In genomic region chr11:93987625-93988327, GRCm38 (mm10) we compare ENCODE assay signal across 10 mouse cellular contexts. TPM values are rescaled to one million over a fixed set of nuclear protein-coding genes. Genes with fewer than 3 reads are reported as not detected.
DNase-seq lines count a peak whose midpoint lies in the region; ATAC-seq lines count a peak whose summit lies in the region.
"Had no signal": no experiment of that assay in that cellular context is flagged by ENCODE, and none has a peak within 500 bp of the region (broad histone marks: within the 10 kb centered on the region; RNA-seq: fewer than 3 reads in every experiment).

No protein-coding gene starts in this region.

- peak; percentile 83 for DNase-seq in gastrocnemius, adult 18-20 months (ENCODE audit: low spot score)
- no peak for DNase-seq in gastrocnemius, postnatal 14 days
- peak; percentile 41 to 59 for DNase-seq in heart, postnatal 36 days
- no peak for DNase-seq in right cerebral cortex, adult 2 months (ENCODE audit: low spot score in 2 of 2)
- DNase-seq in midbrain, embryonic 10.5 days (ENCODE audit: low spot score): no peak
- DNase-seq: embryo, embryonic 11 days had no signal

- H3K27ac ChIP-seq in midbrain, embryonic 16.5 days (ENCODE audit: low read length): no peak overlapping the region
- H3K27ac ChIP-seq in midbrain, embryonic 10.5 days (replicated peaks): no peak overlapping the region
- H3K27ac ChIP-seq: limb, embryonic 13.5 days had no signal

- no peaks in the 10 kb centered on the region for H3K36me3 ChIP-seq in midbrain, embryonic 16.5 days (ENCODE audit: control insufficient read depth, insufficient read depth, low read length)
- no peaks in the 10 kb centered on the region for H3K36me3 ChIP-seq in midbrain, embryonic 10.5 days
- H3K36me3 ChIP-seq: limb, embryonic 13.5 days had no signal

- no peaks in the 10 kb centered on the region for H3K9me3 ChIP-seq in midbrain, embryonic 16.5 days (replicated peaks; ENCODE audit: control insufficient read depth, low read length, poor library complexity, severe bottlenecking)
- no peaks in the 10 kb centered on the region for H3K9me3 ChIP-seq in midbrain, embryonic 10.5 days (replicated peaks)
- H3K9me3 ChIP-seq: limb, embryonic 13.5 days had no signal

- no peaks in the 10 kb centered on the region for H3K4me1 ChIP-seq in midbrain, embryonic 16.5 days (ENCODE audit: control insufficient read depth, insufficient read depth, low read length)
- no peaks in the 10 kb centered on the region for H3K4me1 ChIP-seq in midbrain, embryonic 10.5 days
- H3K4me1 ChIP-seq: limb, embryonic 13.5 days had no signal

- H3K4me2 ChIP-seq in midbrain, embryonic 16.5 days (ENCODE audit: low read length): no peak overlapping the region
- H3K4me2 ChIP-seq: limb, embryonic 13.5 days had no signal

- WGBS in midbrain, embryonic 16.5 days: 80% methylated on average over 8 of the region's 8 CpGs
- 76% methylated on average over 8 of the region's 8 CpGs for WGBS in midbrain, embryonic 10.5 days

- H3K4me3 ChIP-seq in midbrain, embryonic 16.5 days (ENCODE audit: low read depth, low read length): no peak overlapping the region
- no peak overlapping the region for H3K4me3 ChIP-seq in midbrain, embryonic 10.5 days
- H3K4me3 ChIP-seq: limb, embryonic 13.5 days had no signal

- H3K9ac ChIP-seq in midbrain, embryonic 16.5 days (ENCODE audit: low read depth, low read length): no peak overlapping the region
- H3K9ac ChIP-seq: limb, embryonic 13.5 days had no signal

- intact Hi-C loops in gastrocnemius, postnatal 14 days (cut with DNase I; ENCODE audit: low total_unique reads): no loop called here
- intact Hi-C loops in heart, postnatal 36 days (cut with DNase I): loop anchor here (2.0 kb wide), 1 partner anchor 19 kb away; the partner anchor contains the start of genes Gm20390 and Nme1

- H3K27me3 ChIP-seq in midbrain, embryonic 16.5 days (ENCODE audit: control insufficient read depth, insufficient read depth, low read depth, low read length): no peaks in the 10 kb centered on the region; the same call in 1 of the 2 replicates
- H3K27me3 ChIP-seq in midbrain, embryonic 10.5 days (ENCODE audit: low read depth, poor library complexity, severe bottlenecking): no peaks in the 10 kb centered on the region
- H3K27me3 ChIP-seq: limb, embryonic 13.5 days had no signal

- peak; percentile 59 for ATAC-seq in common myeloid progenitor, adult 5-6 weeks (replicated peaks; ENCODE audit: low read depth, poor library complexity, severe bottlenecking)
- peak; percentile 78 for ATAC-seq in megakaryocyte, adult 5-6 weeks (ENCODE audit: poor library complexity, severe bottlenecking)
- no peak for ATAC-seq in midbrain, embryonic 16.5 days

RNA-seq across cellular contexts. Expression of gene Spag9, which starts 8.1 kb away (rescaled TPM):
- total RNA-seq in gastrocnemius, adult 18-20 months (2021): 100 to 1,000 TPM; 134 to 170 TPM
- 100 to 1,000 TPM; 120 to 123 TPM for total RNA-seq in gastrocnemius, postnatal 14 days (2021)
- total RNA-seq in common myeloid progenitor, adult 5-6 weeks (2017): 87.9 and 90.7 TPM in 2 replicates
- total RNA-seq in heart, postnatal 36 days (2021): 100 to 1,000 TPM; 147 to 159 TPM
- 36.9 and 44.9 TPM in 2 replicates for total RNA-seq in megakaryocyte, adult 5-6 weeks (2015)
- 65.2 and 73.2 TPM in 2 replicates for total RNA-seq in megakaryocyte, adult 5-6 weeks (2017)
- 82.7 and 92.9 TPM in 2 replicates for polyA plus RNA-seq in midbrain, embryonic 16.5 days (2015; fragmentation: Nextera tagmentation; extraction: Ambion mirVana)
- 61.9 and 81.6 TPM in 2 replicates for polyA plus RNA-seq in midbrain, embryonic 10.5 days (2016; fragmentation: Nextera tagmentation; extraction: Ambion mirVana)

RNA-seq across cellular contexts. Expression of gene Nme1, which starts 19.5 kb away (rescaled TPM):
- total RNA-seq in gastrocnemius, adult 18-20 months (2021): 10 to 100 TPM in 1 of 2 experiments, 1 to 10 TPM in 1; 10.0 to 11.6 TPM
- 10 to 100 TPM; 18.2 to 20.6 TPM for total RNA-seq in gastrocnemius, postnatal 14 days (2021)
- total RNA-seq in common myeloid progenitor, adult 5-6 weeks (2017): 108 and 121 TPM in 2 replicates
- total RNA-seq in heart, postnatal 36 days (2021): 10 to 100 TPM; 10.0 to 12.0 TPM
- 53.5 and 71.1 TPM in 2 replicates for total RNA-seq in megakaryocyte, adult 5-6 weeks (2015)
- 62.1 and 71.2 TPM in 2 replicates for total RNA-seq in megakaryocyte, adult 5-6 weeks (2017)
- polyA plus RNA-seq in midbrain, embryonic 16.5 days (2015; fragmentation: Nextera tagmentation; extraction: Ambion mirVana): 426 and 443 TPM in 2 replicates
- polyA plus RNA-seq in midbrain, embryonic 10.5 days (2016; fragmentation: Nextera tagmentation; extraction: Ambion mirVana): 281 and 305 TPM in 2 replicates

RNA-seq across cellular contexts. Expression of gene Gm20390, which starts 19.7 kb away (rescaled TPM):
- total RNA-seq in gastrocnemius, adult 18-20 months (2021): 10 to 100 TPM; 10.2 to 16.0 TPM
- total RNA-seq in gastrocnemius, postnatal 14 days (2021): 10 to 100 TPM; 19.9 to 21.9 TPM
- not detected in 2 replicates for total RNA-seq in common myeloid progenitor, adult 5-6 weeks (2017)
- 10 to 100 TPM; 16.3 to 18.0 TPM for total RNA-seq in heart, postnatal 36 days (2021)
- 16.0 and 55.5 TPM in 2 replicates for total RNA-seq in megakaryocyte, adult 5-6 weeks (2015)
- not detected in 2 replicates for total RNA-seq in megakaryocyte, adult 5-6 weeks (2017)
- polyA plus RNA-seq in midbrain, embryonic 16.5 days (2015; fragmentation: Nextera tagmentation; extraction: Ambion mirVana): 314 and 329 TPM in 2 replicates
- 451 and 498 TPM in 2 replicates for polyA plus RNA-seq in midbrain, embryonic 10.5 days (2016; fragmentation: Nextera tagmentation; extraction: Ambion mirVana)

RNA-seq across cellular contexts. Expression of gene Nme2, which starts 31.7 kb away (rescaled TPM):
- 100 to 1,000 TPM; 569 to 638 TPM for total RNA-seq in gastrocnemius, adult 18-20 months (2021)
- total RNA-seq in gastrocnemius, postnatal 14 days (2021): 100 to 1,000 TPM; 541 to 581 TPM
- 172 and 252 TPM in 2 replicates for total RNA-seq in common myeloid progenitor, adult 5-6 weeks (2017)
- 1,000 to 10,000 TPM; 1,044 to 1,128 TPM for total RNA-seq in heart, postnatal 36 days (2021)
- total RNA-seq in megakaryocyte, adult 5-6 weeks (2015): 290 and 330 TPM in 2 replicates
- 148 and 149 TPM in 2 replicates for total RNA-seq in megakaryocyte, adult 5-6 weeks (2017)
- polyA plus RNA-seq in midbrain, embryonic 16.5 days (2015; fragmentation: Nextera tagmentation; extraction: Ambion mirVana): 85.5 and 102 TPM in 2 replicates
- 127 and 138 TPM in 2 replicates for polyA plus RNA-seq in midbrain, embryonic 10.5 days (2016; fragmentation: Nextera tagmentation; extraction: Ambion mirVana)

Comparison
In these comparisons a context has a peak if more than half of its experiments do, and no peak if none do; other contexts are left out.
1. DNase-seq: peak in gastrocnemius, adult 18-20 months (single experiment) and heart, postnatal 36 days (2 of 2); none in gastrocnemius, postnatal 14 days (single experiment), right cerebral cortex, adult 2 months (0 of 2) and midbrain, embryonic 10.5 days (single experiment).